Mouse (Mus musculus) thymus, adult 2 months (tissue): Measurements from ENCODE around the gene Tiam2.

Source experiments
- CTCF ChIP-seq: fragments of 200-500 bp; IDR thresholded peaks from 2 replicates; pipeline ENCODE4 v1.5.1; 2012; ENCODE audit warnings: mild to moderate bottlenecking, control low read depth, low read length, moderate library complexity, borderline replicate concordance; ENCODE audit not compliant: control insufficient read depth, poor library complexity, insufficient read depth; ENCODE audit errors: extremely low read depth
- POLR2A ChIP-seq: fragments of 200-500 bp; IDR thresholded peaks from 2 replicates; pipeline ENCODE4 v1.6.1; 2012; ENCODE audit warnings: mild to moderate bottlenecking, low read length, control low read depth, moderate library complexity; ENCODE audit not compliant: control insufficient read depth, poor library complexity, insufficient read depth; ENCODE audit errors: extremely low read depth

DNA sequence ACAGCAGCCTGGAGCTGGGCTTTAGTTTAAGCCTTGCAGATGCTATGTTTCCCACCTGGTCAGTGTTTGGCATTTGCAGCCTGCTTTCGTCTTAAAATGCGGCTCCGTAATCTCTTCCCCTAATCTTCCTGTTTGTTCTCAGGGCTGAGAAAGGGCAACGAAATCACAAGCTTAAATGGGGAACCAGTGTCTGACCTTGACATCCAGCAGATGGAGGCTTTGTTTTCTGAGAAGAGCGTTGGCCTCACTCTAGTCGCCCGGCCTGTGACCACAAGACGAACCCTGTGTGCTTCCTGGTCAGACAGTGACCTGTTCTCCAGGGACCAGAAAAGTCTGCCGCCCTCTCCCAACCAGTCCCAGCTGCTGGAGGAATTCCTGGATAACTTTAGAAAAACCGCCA, 127.6 kb downstream of the Tiam2 start:
- TF ChIP-seq POLR2A: no peak
- TF ChIP-seq CTCF: no peak
